Mouse (Mus musculus): ENCODE data around the gene Olfr1104. TPM values are rescaled to one million over a fixed set of nuclear protein-coding genes. Genes with fewer than 3 reads are reported as not detected.

The Olfr1104 gene
- total RNA-seq, 1 experiment, result not detected

DNA sequence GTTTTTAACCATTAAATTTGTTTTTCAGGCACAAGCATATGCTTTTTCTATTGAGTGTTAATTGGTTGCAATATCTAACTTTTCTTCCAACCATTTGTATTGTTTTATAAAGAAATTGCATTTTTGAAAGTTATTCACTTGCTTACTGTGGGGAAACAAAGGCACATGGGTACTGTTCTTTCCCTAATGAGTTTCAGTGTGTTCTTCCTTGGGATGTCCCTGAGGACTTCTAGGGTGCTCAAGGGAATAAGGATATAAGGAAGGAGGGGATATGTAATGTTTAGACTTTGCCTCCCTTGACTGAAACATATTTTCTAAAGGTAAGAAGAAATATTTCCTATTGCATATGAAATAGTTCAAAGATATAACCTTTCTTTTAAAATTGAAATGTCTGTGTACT is 28.8 kb downstream of the Olfr1104 start, which contains the start of gene Olfr1102:
Gene Olfr1102, plus strand, starts transcription at position 301 of the 400 bp plus-strand sequence.
- no peak for DNase-seq (ENCODE audit: low read depth, low spot score)
- Histone ChIP-seq H3K9ac (ENCODE audit: insufficient read depth, low read depth, low read length, poor library complexity, severe bottlenecking) (no peak within 1 kb of the TSS), H3K36me3 (ENCODE audit: control insufficient read depth, insufficient read depth, low read length, poor library complexity, severe bottlenecking) (no peaks in the 10 kb centered on the region), H3K27ac (ENCODE audit: insufficient read depth, low read depth, low read length, poor library complexity, severe bottlenecking) (no peak within 1 kb of the TSS), H3K4me1 (ENCODE audit: control insufficient read depth in 2 of 2, insufficient read depth in 2 of 2, low read length in 2 of 2, poor library complexity in 1 of 2) (no peaks in the 10 kb centered on the region), H3K4me3 (ENCODE audit: insufficient read depth in 1 of 2, low read depth in 1 of 2, low read length in 2 of 2, poor library complexity in 1 of 2, severe bottlenecking in 1 of 2) (no peak within 1 kb of the TSS), H3K9me3 (ENCODE audit: control insufficient read depth, insufficient read depth, low read depth, low read length) (no peaks in the 10 kb centered on the region)
- TF ChIP-seq HCFC1 (IDR thresholded peaks at IDR 0.05; ENCODE audit: borderline replicate concordance, insufficient read depth, low read length), result no peak
- no peak for TF ChIP-seq CHD2 (IDR thresholded peaks at IDR 0.05; ENCODE audit: low read depth, low read length)
- TF ChIP-seq MAFK (IDR thresholded peaks at IDR 0.05; ENCODE audit: insufficient read depth, low read depth, low read length), result no peak
- TF ChIP-seq ZC3H11A (IDR thresholded peaks at IDR 0.05; ENCODE audit: borderline replicate concordance, low read depth, low read length), result no peak
- TF ChIP-seq ZNF384 (IDR thresholded peaks at IDR 0.05; ENCODE audit: low read depth, low read length), result no peak
- in situ Hi-C loops (cut with MboI; ENCODE audit: low sequenced_read_pairs in 2 of 2, unreplicated experiment in 2 of 2), result no loop called here

- H3K9me3 ChIP-seq (ENCODE audit: control insufficient read depth, insufficient read depth, low read depth, low read length), result no peaks in the 10 kb centered on the region
Observed at GRCm38 (mm10) chr2:86991121-86991520, 35.8 kb downstream of the Olfr1104 start, which contains the start of gene Olfr1101. Gene Olfr1101 (minus strand): TSS chr2:86991221.

DNA sequence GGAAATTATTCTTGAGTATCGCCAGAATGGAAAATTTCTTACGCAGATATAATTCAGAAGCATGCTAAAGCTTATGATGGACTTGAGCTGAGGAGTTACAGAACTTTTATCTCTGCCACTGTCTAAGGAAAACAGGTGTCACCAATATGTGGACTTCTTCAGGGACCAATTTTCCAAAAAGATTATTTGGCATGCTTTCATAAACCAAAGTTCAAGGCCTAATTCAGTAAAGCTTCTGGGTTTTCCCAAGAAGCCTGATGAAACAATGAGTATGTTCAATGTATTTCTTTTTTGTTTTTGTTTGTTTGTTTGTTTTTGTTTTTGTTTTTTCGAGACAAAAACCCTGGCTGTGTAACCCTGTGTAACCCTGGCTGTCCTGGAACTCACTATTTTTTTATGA is 47.0 kb downstream of the Olfr1104 start, which contains the start of gene Olfr1100:
Gene Olfr1100, minus strand, starts transcription at position 101 of the 400 bp plus-strand sequence.
- TF ChIP-seq ZNF384 (IDR thresholded peaks at IDR 0.05; ENCODE audit: low read depth, low read length), result no peak
- no peaks in the 10 kb centered on the region for H3K36me3 ChIP-seq (ENCODE audit: control insufficient read depth, insufficient read depth, low read length, poor library complexity, severe bottlenecking)
- H3K4me3 ChIP-seq (ENCODE audit: insufficient read depth in 1 of 2, low read depth in 1 of 2, low read length in 2 of 2, poor library complexity in 1 of 2, severe bottlenecking in 1 of 2), result no peak within 1 kb of the TSS
- no peak within 1 kb of the TSS for H3K9ac ChIP-seq (ENCODE audit: insufficient read depth, low read depth, low read length, poor library complexity, severe bottlenecking)
- in situ Hi-C loops (cut with MboI; ENCODE audit: low sequenced_read_pairs in 2 of 2, unreplicated experiment in 2 of 2), result no loop called here
- no peaks in the 10 kb centered on the region for H3K4me1 ChIP-seq (ENCODE audit: control insufficient read depth in 2 of 2, insufficient read depth in 2 of 2, low read length in 2 of 2, poor library complexity in 1 of 2)
- no peak within 1 kb of the TSS for H3K27ac ChIP-seq (ENCODE audit: insufficient read depth, low read depth, low read length, poor library complexity, severe bottlenecking)
- no peak for DNase-seq (ENCODE audit: low read depth, low spot score)
- no peaks in the 10 kb centered on the region for H3K9me3 ChIP-seq (ENCODE audit: control insufficient read depth, insufficient read depth, low read depth, low read length)

More at GRCm38 (mm10) chr2:86991121-86991520, 35.8 kb downstream of the Olfr1104 start, which contains the start of gene Olfr1101:
- Histone ChIP-seq H3K9ac (ENCODE audit: insufficient read depth, low read depth, low read length, poor library complexity, severe bottlenecking) (no peak within 1 kb of the TSS), H3K4me3 (ENCODE audit: insufficient read depth in 1 of 2, low read depth in 1 of 2, low read length in 2 of 2, poor library complexity in 1 of 2, severe bottlenecking in 1 of 2) (no peak within 1 kb of the TSS), H3K36me3 (ENCODE audit: control insufficient read depth, insufficient read depth, low read length, poor library complexity, severe bottlenecking) (no peaks in the 10 kb centered on the region), H3K4me1 (ENCODE audit: control insufficient read depth in 2 of 2, insufficient read depth in 2 of 2, low read length in 2 of 2, poor library complexity in 1 of 2) (no peaks in the 10 kb centered on the region), H3K27ac (ENCODE audit: insufficient read depth, low read depth, low read length, poor library complexity, severe bottlenecking) (no peak within 1 kb of the TSS)
- TF ChIP-seq HCFC1 (IDR thresholded peaks at IDR 0.05; ENCODE audit: borderline replicate concordance, insufficient read depth, low read length) (no peak), MAFK (IDR thresholded peaks at IDR 0.05; ENCODE audit: insufficient read depth, low read depth, low read length) (no peak), CHD2 (IDR thresholded peaks at IDR 0.05; ENCODE audit: low read depth, low read length) (no peak), ZC3H11A (IDR thresholded peaks at IDR 0.05; ENCODE audit: borderline replicate concordance, low read depth, low read length) (no peak), ZNF384 (IDR thresholded peaks at IDR 0.05; ENCODE audit: low read depth, low read length) (no peak)
- no peak for DNase-seq (ENCODE audit: low read depth, low spot score)
- in situ Hi-C loops (cut with MboI; ENCODE audit: low sequenced_read_pairs in 2 of 2, unreplicated experiment in 2 of 2), result no loop called here

Other genes starting within 250 kb of the Olfr1104 start
- gene Olfr1093, start 244.6 kb downstream of the Olfr1104 start, total RNA-seq (2012; rRNA removed), result not detected in 2 replicates
- not detected in 2 replicates for gene Olfr141, start 217.1 kb downstream of the Olfr1104 start, total RNA-seq (2012; rRNA removed)
- gene Olfr1094, start 202.4 kb downstream of the Olfr1104 start, total RNA-seq (2012; rRNA removed), result not detected in 2 replicates
- not detected in 2 replicates for gene Olfr1095, start 175.4 kb downstream of the Olfr1104 start, total RNA-seq (2012; rRNA removed)
- gene Gm13723, start 152.3 kb downstream of the Olfr1104 start, total RNA-seq (2012; rRNA removed), result not detected in 2 replicates
- not detected in 2 replicates for gene Olfr1097, start 134.9 kb downstream of the Olfr1104 start, total RNA-seq (2012; rRNA removed)
- gene Olfr1098, start 102.5 kb downstream of the Olfr1104 start, total RNA-seq (2012; rRNA removed), result not detected in 2 replicates
- gene Olfr1099, start 66.4 kb downstream of the Olfr1104 start, total RNA-seq (2012; rRNA removed), result not detected in 2 replicates
- gene Olfr1100, start 47.1 kb downstream of the Olfr1104 start, total RNA-seq (2012; rRNA removed), result not detected in 2 replicates
- not detected in 2 replicates for gene Olfr1101, start 35.9 kb downstream of the Olfr1104 start, total RNA-seq (2012; rRNA removed)
- gene Olfr1102, start 28.7 kb downstream of the Olfr1104 start, total RNA-seq (2012; rRNA removed), result not detected in 2 replicates
- gene Olfr1105, start 9.5 kb upstream of the Olfr1104 start, total RNA-seq (2012; rRNA removed), result not detected in 2 replicates
- gene Olfr1106, start 25.2 kb upstream of the Olfr1104 start, total RNA-seq (2012; rRNA removed), result not detected in 2 replicates
- not detected in 2 replicates for gene Olfr1107, start 48.7 kb upstream of the Olfr1104 start, total RNA-seq (2012; rRNA removed)
- gene Olfr1109, start 68.9 kb upstream of the Olfr1104 start, total RNA-seq (2012; rRNA removed), result not detected in 2 replicates
- gene Olfr259, start 87.5 kb upstream of the Olfr1104 start, total RNA-seq (2012; rRNA removed), result not detected in 2 replicates
- gene Olfr1110, start 113.2 kb upstream of the Olfr1104 start, total RNA-seq (2012; rRNA removed), result not detected in 2 replicates
- gene Olfr1111, start 125.5 kb upstream of the Olfr1104 start, total RNA-seq (2012; rRNA removed), result not detected in 2 replicates
- not detected in 2 replicates for gene Olfr1112, start 160.7 kb upstream of the Olfr1104 start, total RNA-seq (2012; rRNA removed)
- not detected in 2 replicates for gene Olfr1113, start 181.9 kb upstream of the Olfr1104 start, total RNA-seq (2012; rRNA removed)
- gene Olfr1115, start 220.9 kb upstream of the Olfr1104 start, total RNA-seq (2012; rRNA removed), result not detected in 2 replicates
- gene Olfr1116, start 240.5 kb upstream of the Olfr1104 start, total RNA-seq (2012; rRNA removed), result not detected in 2 replicates